Mouse (Mus musculus) heart, adult 18-20 months (tissue): ENCODE data around the gene Tmem9b. TPM values are rescaled to one million over a fixed set of nuclear protein-coding genes. Genes with fewer than 3 reads are reported as not detected.

Source experiments
- DNase-seq, 2 experiments: peaks; one replicate each; pipeline ENCODE4 v3.0.0; 2021 to 2022; ENCODE audit warnings: mixed read lengths in 1 of 2
- total RNA-seq, 2 experiments: library from RNA; stranded (reverse); gene quantifications; 2 replicates each; pipeline ENCODE4 v1.2.3; 2021

Tmem9b gene
- total RNA-seq, 2 experiments from 2014 or later = 29.2 to 31.1 TPM

GRCm38 (mm10) chr7:109686585-109687128 is 66.0 kb downstream of the Tmem9b start:
- no peak for DNase-seq

Other genes starting within 250 kb of the Tmem9b start
- under 1 TPM; 0.07 to 0.23 TPM for gene Trim66, start 244.7 kb downstream of the Tmem9b start, total RNA-seq
- 10 to 100 TPM; 93.0 to 99.0 TPM for gene Rpl27a, start 233.7 kb downstream of the Tmem9b start, total RNA-seq
- 10 to 100 TPM; 19.3 to 27.9 TPM for gene St5, start 49.3 kb downstream of the Tmem9b start, total RNA-seq
- 10 to 100 TPM; 13.5 to 14.7 TPM for gene Akip1, start 49.2 kb downstream of the Tmem9b start, total RNA-seq
- under 1 TPM in 1 of 2 experiments, not detected in 1; 0.64 TPM for gene BC051019, start 29.0 kb downstream of the Tmem9b start, total RNA-seq
- gene Ascl3, start 21.1 kb downstream of the Tmem9b start, total RNA-seq = not detected
- under 1 TPM; 0.20 to 0.21 TPM for gene Nrip3, start 29.1 kb upstream of the Tmem9b start, total RNA-seq
- 10 to 100 TPM; 24.1 to 32.0 TPM for gene Scube2, start 112.8 kb upstream of the Tmem9b start, total RNA-seq
- 100 to 1,000 TPM; 122 to 123 TPM for gene Dennd5a, start 207.6 kb upstream of the Tmem9b start, total RNA-seq
- 10 to 100 TPM; 43.4 to 54.7 TPM for gene Tmem41b, start 234.1 kb upstream of the Tmem9b start, total RNA-seq